Mouse (Mus musculus) heart, postnatal 0 days (tissue): ENCODE results near the gene Dnm2. TPM values are rescaled to one million over a fixed set of nuclear protein-coding genes. Genes with fewer than 3 reads are reported as not detected.
A peak's percentile ranks its signal among the peaks of the same experiment; 100 is the strongest.

Source experiments
- ATAC-seq: fragments of 200-750 bp; cut with Nextera tagmentation; 2 replicates; pipeline ENCODE4 v1.8.0; 2017; ENCODE audit warnings: low read depth, moderate number of reproducible peaks, moderate library complexity; ENCODE audit not compliant: insufficient read depth
- DNase-seq: peaks from one replicate; pipeline ENCODE4 v3.0.0-alpha.2; 2016; ENCODE audit warnings: low spot score
- H3K27ac ChIP-seq: fragments of 300-500 bp; sonication (generic); 2 replicates; pipeline ENCODE4 v1.5.1; 2014; ENCODE audit warnings: low read depth, mild to moderate bottlenecking
- H3K27me3 ChIP-seq: fragments of 300-500 bp; sonication (generic); 2 replicates; pipeline ENCODE4 v1.6.1; 2014; ENCODE audit warnings: low read length, mixed read lengths; ENCODE audit not compliant: control insufficient read depth, insufficient read depth
- H3K36me3 ChIP-seq: fragments of 300-500 bp; sonication (generic); replicated peaks from 2 replicates; pipeline ENCODE4 v1.6.1; 2014; ENCODE audit warnings: low read length, mixed read lengths; ENCODE audit not compliant: control insufficient read depth, insufficient read depth
- H3K4me1 ChIP-seq: fragments of 300-500 bp; sonication (generic); 2 replicates; pipeline ENCODE4 v1.6.1; 2014; ENCODE audit warnings: antibody characterized with exemption; ENCODE audit not compliant: control insufficient read depth, insufficient read depth
- H3K4me2 ChIP-seq: fragments of 300-500 bp; sonication (generic); 2 replicates; pipeline ENCODE4 v1.6.1; 2014; ENCODE audit warnings: low read depth, mild to moderate bottlenecking, low read length, moderate library complexity
- H3K4me3 ChIP-seq: fragments of 300-500 bp; sonication (generic); 2 replicates; pipeline ENCODE4 v1.5.1; 2014; ENCODE audit warnings: low read depth, low read length
- H3K9ac ChIP-seq: fragments of 300-500 bp; sonication (generic); replicated peaks from 2 replicates; pipeline ENCODE4 v1.6.1; 2014; ENCODE audit warnings: low read depth, low read length, mixed read lengths
- H3K9me3 ChIP-seq: fragments of 300-500 bp; sonication (generic); replicated peaks from 2 replicates; pipeline ENCODE4 v1.6.1; 2016; ENCODE audit warnings: low read length; ENCODE audit not compliant: control insufficient read depth
- CTCF ChIP-seq: IDR thresholded peaks from 2 replicates; pipeline ENCODE4 v1.5.1; 2016; ENCODE audit warnings: antibody characterized with exemption, control low read depth, low read depth
- EP300 ChIP-seq: IDR thresholded peaks from 2 replicates; pipeline ENCODE4 v1.6.1; 2016; ENCODE audit warnings: antibody characterized with exemption, low read depth
- WGBS: fragments of 180-500 bp; shearing (Covaris S2); extraction: QIAGEN DNeasy Blood & Tissue Kit; methylation state at CpG from one replicate; pipeline ENCODE4 v1.1.7; 2014; 5-methylcytosine and 5-hydroxymethylcytosine counted together
- polyA plus RNA-seq: library from polyadenylated mRNA; unstranded; fragments of >200 nt; fragmentation: Nextera tagmentation; extraction: Ambion mirVana; gene quantifications from 2 replicates; pipeline ENCODE4 v1.2.1, GENCODE M21; 2015
- total RNA-seq: library from RNA; depleted of rRNA; stranded (reverse); fragments of >200 nt; gene quantifications from 2 replicates; pipeline ENCODE4 v1.2.3, GENCODE M21; 2014; ENCODE audit warnings: low replicate concordance

Dnm2 gene
- total and polyA plus RNA-seq, 2 experiments from 2014 or later, result 61.1 to 95.8 TPM

GRCm38 (mm10) chr9:21419646-21420045, 5.1 kb upstream of the Dnm2 start:
- no peaks in the 10 kb centered on the region for H3K27me3 ChIP-seq
- H3K4me3 ChIP-seq, result no peak overlapping the region
- H3K9me3 ChIP-seq, result no peaks in the 10 kb centered on the region
- H3K4me1 ChIP-seq, result no peaks in the 10 kb centered on the region
- DNase-seq (no peak), ATAC-seq (no peak)
- no peak overlapping the region for H3K9ac ChIP-seq
- 76% methylated on average over 2 of the region's 2 CpGs for WGBS
- H3K27ac ChIP-seq, result no peak overlapping the region
- TF ChIP-seq EP300 (no peak), CTCF (no peak)
- H3K36me3 ChIP-seq, result peaks cover 34% of the 10 kb centered on the region
- H3K4me2 ChIP-seq, result no peak overlapping the region

GRCm38 (mm10) chr9:21425556-21425945, 843 bp downstream of the Dnm2 start:
- no peak for TF ChIP-seq CTCF
- TF ChIP-seq EP300, result no peak
- Histone ChIP-seq H3K4me1 (peaks cover 27% of the 10 kb centered on the region), H3K27ac (peak overlapping the region; percentile 94), H3K9me3 (no peaks in the 10 kb centered on the region), H3K27me3 (no peaks in the 10 kb centered on the region), H3K9ac (peak overlapping the region; percentile 87), H3K36me3 (peaks cover 5% of the 10 kb centered on the region), H3K4me2 (peak overlapping the region; percentile 94), H3K4me3 (peak overlapping the region; percentile 97)
- 2% methylated on average over 6 of the region's 6 CpGs for WGBS
- DNase-seq (no peak), ATAC-seq (no peak)

GRCm38 (mm10) chr9:21426013-21426412, 1.3 kb downstream of the Dnm2 start:
- H3K9me3 ChIP-seq, result no peaks in the 10 kb centered on the region
- 0 out of 2 replicates have a peak, but pooled peaks cover under 1% of the 10 kb centered on the region for H3K36me3 ChIP-seq
- peak overlapping the region; percentile 97 for H3K4me3 ChIP-seq
- DNase-seq (no peak), ATAC-seq (no peak)
- peak overlapping the region; percentile 94 for H3K4me2 ChIP-seq
- H3K27ac ChIP-seq, result peak overlapping the region; percentile 94
- WGBS, result 0% methylated on average over 1 of the region's 1 CpGs
- peaks cover 27% of the 10 kb centered on the region for H3K4me1 ChIP-seq
- peak overlapping the region; percentile 87 for H3K9ac ChIP-seq
- TF ChIP-seq CTCF (no peak), EP300 (no peak)
- H3K27me3 ChIP-seq, result no peaks in the 10 kb centered on the region

- H3K36me3 ChIP-seq, result no peaks in the 10 kb centered on the region
- H3K4me1 ChIP-seq, result peaks cover 29% of the 10 kb centered on the region
- H3K4me2 ChIP-seq, result peak overlapping the region; percentile 94
- H3K27ac ChIP-seq, result no peak overlapping the region
- H3K9ac ChIP-seq, result no peak overlapping the region
- 46% methylated on average over 2 of the region's 2 CpGs for WGBS
- no peak overlapping the region; the same call in 1 of the 2 replicates for H3K4me3 ChIP-seq
- H3K27me3 ChIP-seq, result no peaks in the 10 kb centered on the region
- DNase-seq, result no peak
- no peaks in the 10 kb centered on the region for H3K9me3 ChIP-seq
- TF ChIP-seq CTCF (no peak), EP300 (no peak)
- ATAC-seq, result no peak
These were observed 1.8 kb downstream of the Dnm2 start for GRCm38 (mm10) chr9:21426525-21426924.

GRCm38 (mm10) chr9:21427773-21428172, 3.1 kb downstream of the Dnm2 start:
- WGBS, result 56% methylated on average over 2 of the region's 2 CpGs
- H3K9ac ChIP-seq, result no peak overlapping the region
- no peak for TF ChIP-seq EP300
- no peak for TF ChIP-seq CTCF
- no peak overlapping the region for H3K4me3 ChIP-seq
- H3K36me3 ChIP-seq, result no peaks in the 10 kb centered on the region
- DNase-seq (no peak), ATAC-seq (no peak)
- H3K4me1 ChIP-seq, result peaks cover 33% of the 10 kb centered on the region
- peak overlapping the region; percentile 60 for H3K27ac ChIP-seq
- H3K9me3 ChIP-seq, result no peaks in the 10 kb centered on the region
- H3K27me3 ChIP-seq, result no peaks in the 10 kb centered on the region
- H3K4me2 ChIP-seq, result 0 out of 2 replicates have a peak overlapping the region, but pooled peaks have one; percentile 11

- ATAC-seq, result no peak
- no peak for TF ChIP-seq CTCF
- no peak for TF ChIP-seq EP300
- Histone ChIP-seq H3K9ac (no peak overlapping the region), H3K27ac (peak overlapping the region; percentile 60), H3K27me3 (no peaks in the 10 kb centered on the region), H3K4me2 (0 out of 2 replicates have a peak overlapping the region, but pooled peaks have one; percentile 11), H3K4me1 (peaks cover 35% of the 10 kb centered on the region), H3K36me3 (no peaks in the 10 kb centered on the region), H3K4me3 (no peak overlapping the region), H3K9me3 (no peaks in the 10 kb centered on the region)
- 66% methylated on average over 6 of the region's 6 CpGs for WGBS
- DNase-seq, result no peak
These were observed 3.5 kb downstream of the Dnm2 start for GRCm38 (mm10) chr9:21428178-21428577.
